Mouse (Mus musculus): Measurements from ENCODE around the gene Clhc1.

GRCm38 (mm10) chr11:29579610-29580009 lies 31.9 kb downstream of the Clhc1 start:
- TF ChIP-seq TAL1 (IDR thresholded peaks at IDR 0.05; ENCODE audit: low read length): no peak
- TF ChIP-seq GATA1 (IDR thresholded peaks at IDR 0.05; ENCODE audit: low read length): no peak

Data from erythroblast, embryonic 14.5 days (primary cell).